Mouse (Mus musculus) intestine, postnatal 0 days (tissue): ENCODE measurements around the gene Med22. TPM values are rescaled to one million over a fixed set of nuclear protein-coding genes. Genes with fewer than 3 reads are reported as not detected.

Source experiments
- ATAC-seq: fragments of 200-750 bp; cut with Nextera tagmentation; 2 replicates; pipeline ENCODE4 v1.8.0; 2017; ENCODE audit warnings: mild to moderate bottlenecking, moderate TSS enrichment, moderate library complexity
- H3K27ac ChIP-seq: fragments of 300-500 bp; sonication (generic); 2 replicates; pipeline ENCODE4 v1.5.1; 2014; ENCODE audit warnings: mild to moderate bottlenecking, low read depth, low read length, moderate library complexity
- H3K27me3 ChIP-seq: fragments of 300-500 bp; sonication (generic); replicated peaks from 2 replicates; pipeline ENCODE4 v1.6.1; 2014; ENCODE audit warnings: low read length, mixed read lengths; ENCODE audit not compliant: control insufficient read depth, insufficient read depth
- H3K36me3 ChIP-seq: fragments of 300-500 bp; sonication (generic); 2 replicates; pipeline ENCODE4 v1.6.1; 2014; ENCODE audit warnings: mild to moderate bottlenecking, moderate library complexity; ENCODE audit not compliant: control insufficient read depth, insufficient read depth
- H3K4me1 ChIP-seq: fragments of 300-500 bp; sonication (generic); replicated peaks from 2 replicates; pipeline ENCODE4 v1.6.1; 2014; ENCODE audit warnings: antibody characterized with exemption, low read length, mixed read lengths; ENCODE audit not compliant: control insufficient read depth, insufficient read depth
- H3K4me2 ChIP-seq: fragments of 300-500 bp; sonication (generic); replicated peaks from 2 replicates; pipeline ENCODE4 v1.6.1; 2014; ENCODE audit warnings: low read depth, mild to moderate bottlenecking, moderate library complexity
- H3K4me3 ChIP-seq: fragments of 300-500 bp; sonication (generic); 2 replicates; pipeline ENCODE4 v1.5.1; 2014; ENCODE audit warnings: low read depth, low read length
- H3K9ac ChIP-seq: fragments of 300-500 bp; sonication (generic); 2 replicates; pipeline ENCODE4 v1.6.1; 2014; ENCODE audit warnings: mild to moderate bottlenecking, low read depth, low read length
- H3K9me3 ChIP-seq: fragments of 300-500 bp; sonication (generic); 2 replicates; pipeline ENCODE4 v1.6.1; 2016; ENCODE audit warnings: mixed run types; ENCODE audit not compliant: control insufficient read depth
- CTCF ChIP-seq: sonication (generic); IDR thresholded peaks from 2 replicates; pipeline ENCODE4 v1.5.1; 2016; ENCODE audit warnings: low read depth, mild to moderate bottlenecking, control low read depth, antibody characterized with exemption, moderate library complexity
- WGBS: fragments of 180-500 bp; shearing (Covaris S2); extraction: QIAGEN DNeasy Blood & Tissue Kit; methylation state at CpG from one replicate; pipeline ENCODE4 v1.1.7; 2014; 5-methylcytosine and 5-hydroxymethylcytosine counted together
- polyA plus RNA-seq: library from polyadenylated mRNA; unstranded; fragments of >200 nt; fragmentation: Nextera tagmentation; extraction: Ambion mirVana; gene quantifications from 2 replicates; pipeline ENCODE4 v1.2.1, GENCODE M21; 2015

Med22 gene
- polyA plus RNA-seq = 19.8 and 20.2 TPM in 2 replicates

GRCm38 (mm10) chr2:26910124-26910993 lies at the start of gene Med22, which contains the start of gene Rpl7a:
Gene Med22, minus strand, starts transcription at chr2:26910677.
Gene Rpl7a, plus strand, starts transcription at chr2:26910764.
- Histone ChIP-seq H3K27me3 (no peaks in the 10 kb centered on the region), H3K4me1 (peaks cover 8% of the 10 kb centered on the region), H3K36me3 (peaks cover 39% of the 10 kb centered on the region), H3K4me3 (peak within 1 kb of the TSS; percentile 71), H3K4me2 (peak within 1 kb of the TSS; percentile 83), H3K27ac (peak within 1 kb of the TSS; percentile 90), H3K9me3 (no peaks in the 10 kb centered on the region), H3K9ac (peak within 1 kb of the TSS; percentile 95)
- peak; percentile 25 for TF ChIP-seq CTCF
- ATAC-seq = peak; percentile 91
- WGBS = under 1% methylated on average over 74 of the region's 74 CpGs

GRCm38 (mm10) chr2:26957488-26957859 lies 47.0 kb upstream of the Med22 start:
- Histone ChIP-seq H3K4me1 (no peaks in the 10 kb centered on the region), H3K4me2 (no peak overlapping the region; the same call in 1 of the 2 replicates), H3K4me3 (no peak overlapping the region), H3K36me3 (peaks cover 82% of the 10 kb centered on the region), H3K9ac (no peak overlapping the region), H3K9me3 (no peaks in the 10 kb centered on the region), H3K27ac (peak overlapping the region; percentile 91), H3K27me3 (no peaks in the 10 kb centered on the region)
- 37% methylated on average over 2 of the region's 2 CpGs for WGBS
- TF ChIP-seq CTCF = no peak
- peak; percentile 17; the same call in 1 of the 2 replicates for ATAC-seq

GRCm38 (mm10) chr2:26956811-26957487 lies 46.5 kb upstream of the Med22 start:
- H3K9ac ChIP-seq = no peak overlapping the region
- no peaks in the 10 kb centered on the region for H3K27me3 ChIP-seq
- peak; percentile 98 for ATAC-seq
- no peak overlapping the region for H3K4me3 ChIP-seq
- H3K9me3 ChIP-seq = no peaks in the 10 kb centered on the region
- 53% methylated on average over 12 of the region's 12 CpGs for WGBS
- no peaks in the 10 kb centered on the region for H3K4me1 ChIP-seq
- no peak overlapping the region for H3K4me2 ChIP-seq
- H3K27ac ChIP-seq = peak overlapping the region; percentile 91
- no peak for TF ChIP-seq CTCF
- H3K36me3 ChIP-seq = peaks cover 83% of the 10 kb centered on the region

GRCm38 (mm10) chr2:26954735-26955395 lies 44.4 kb upstream of the Med22 start:
- Histone ChIP-seq H3K9me3 (no peaks in the 10 kb centered on the region), H3K27me3 (no peaks in the 10 kb centered on the region), H3K36me3 (peaks cover 78% of the 10 kb centered on the region), H3K9ac (no peak overlapping the region), H3K4me1 (no peaks in the 10 kb centered on the region), H3K27ac (peak overlapping the region; percentile 30; the same call in 1 of the 2 replicates), H3K4me2 (no peak overlapping the region), H3K4me3 (no peak overlapping the region)
- ATAC-seq = no peak
- TF ChIP-seq CTCF = no peak
- 79% methylated on average over 2 of the region's 2 CpGs for WGBS

GRCm38 (mm10) chr2:26952866-26953265 lies 42.4 kb upstream of the Med22 start:
- Histone ChIP-seq H3K27me3 (no peaks in the 10 kb centered on the region), H3K27ac (no peak overlapping the region), H3K36me3 (peaks cover 70% of the 10 kb centered on the region), H3K4me3 (no peak overlapping the region), H3K9ac (no peak overlapping the region), H3K4me2 (no peak overlapping the region), H3K4me1 (no peaks in the 10 kb centered on the region), H3K9me3 (no peaks in the 10 kb centered on the region)
- no peak for ATAC-seq
- TF ChIP-seq CTCF = no peak
- WGBS = 85% methylated on average over 8 of the region's 8 CpGs

GRCm38 (mm10) chr2:26952193-26952592 lies 41.7 kb upstream of the Med22 start:
- Histone ChIP-seq H3K4me1 (no peaks in the 10 kb centered on the region), H3K4me2 (no peak overlapping the region), H3K27me3 (no peaks in the 10 kb centered on the region), H3K27ac (no peak overlapping the region), H3K9ac (no peak overlapping the region), H3K36me3 (peaks cover 69% of the 10 kb centered on the region), H3K9me3 (no peaks in the 10 kb centered on the region), H3K4me3 (no peak overlapping the region)
- no peak for TF ChIP-seq CTCF
- no peak for ATAC-seq
- WGBS = 79% methylated on average over 4 of the region's 4 CpGs
